ENCODE assay signal across 9 mouse cellular contexts in the genomic region with DNA sequence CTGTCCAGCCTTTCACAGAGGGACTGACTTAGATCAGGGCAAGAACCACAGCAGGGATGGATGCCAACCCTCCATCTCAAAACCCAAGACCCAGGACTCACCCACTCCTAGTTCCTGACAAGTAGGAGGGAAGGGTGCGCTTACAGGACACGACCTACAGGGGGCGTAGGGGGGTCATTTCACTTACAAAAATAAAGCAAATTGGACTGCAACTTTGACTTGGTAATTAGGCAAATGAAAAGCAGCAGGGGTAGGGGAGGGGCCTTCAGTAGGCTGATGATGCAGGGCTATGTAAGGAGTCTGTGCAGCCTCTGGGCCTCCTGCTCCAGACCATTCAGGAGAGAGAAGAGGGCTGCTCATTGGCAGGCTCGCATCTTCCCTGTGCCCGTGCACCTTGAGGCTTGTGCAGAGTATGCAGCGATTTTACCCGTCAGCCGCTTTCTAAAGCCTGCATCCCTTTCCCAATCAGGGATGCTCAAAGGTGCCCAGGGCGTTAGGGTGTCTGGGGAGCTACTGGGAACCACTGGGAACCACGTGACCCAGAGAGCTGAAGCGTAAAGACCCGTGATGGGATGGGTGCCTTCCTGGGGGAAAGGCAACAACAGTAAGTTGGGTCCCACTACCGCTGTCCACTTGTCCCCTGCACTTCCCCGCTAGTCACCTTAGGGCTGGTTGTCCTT. TPM values are rescaled to one million over a fixed set of nuclear protein-coding genes. Genes with fewer than 3 reads are reported as not detected.
DNase-seq lines count a peak whose midpoint lies in the region; ATAC-seq and TF ChIP-seq lines count a peak whose summit lies in the region.
"Had no signal": no experiment of that assay in that cellular context is flagged by ENCODE, and none has a peak within 500 bp of the region (broad histone marks: within the 10 kb centered on the region; RNA-seq: fewer than 3 reads in every experiment).

No protein-coding gene starts in this region.

- no peaks in the 10 kb centered on the region for H3K9me3 ChIP-seq in heart, postnatal 0 days (replicated peaks; ENCODE audit: control insufficient read depth, low read length)
- H3K9me3 ChIP-seq in forebrain, postnatal 0 days (ENCODE audit: low read length) = no peaks in the 10 kb centered on the region
- no peaks in the 10 kb centered on the region for H3K9me3 ChIP-seq in stomach, postnatal 0 days (ENCODE audit: control insufficient read depth, low read length)
- H3K9me3 ChIP-seq: neural tube, embryonic 12.5 days had no signal

- ATAC-seq in heart, postnatal 0 days (ENCODE audit: insufficient read depth, low read depth) = no peak
- peak; percentile 47 for ATAC-seq in forebrain, postnatal 0 days
- no peak for ATAC-seq in stomach, postnatal 0 days (ENCODE audit: low FRiP score, low TSS enrichment)
- ATAC-seq in megakaryocyte, adult 5-6 weeks (ENCODE audit: poor library complexity, severe bottlenecking) = no peak

- no peak for DNase-seq in heart, postnatal 0 days (ENCODE audit: low spot score)
- DNase-seq in heart, postnatal 25 days (ENCODE audit: low spot score) = no peak
- peak; percentile 39 for DNase-seq in 3T3-L1 (ENCODE audit: low read depth, low spot score)
- DNase-seq in T-cell, adult 2 months (ENCODE audit: low spot score) = peak; percentile 20
- DNase-seq in forebrain, postnatal 0 days = peak; percentile 64
- DNase-seq in stomach, postnatal 0 days (ENCODE audit: low spot score) = peak; percentile 53
- no peak for DNase-seq in ovary, postnatal 14 days (ENCODE audit: low spot score)

- H3K4me2 ChIP-seq in heart, postnatal 0 days (ENCODE audit: low read depth, low read length) = no peak overlapping the region
- H3K4me2 ChIP-seq in forebrain, postnatal 0 days (ENCODE audit: low read depth) = no peak overlapping the region
- H3K4me2 ChIP-seq in stomach, postnatal 0 days (replicated peaks; ENCODE audit: low read depth) = no peak overlapping the region
- H3K4me2 ChIP-seq: neural tube, embryonic 12.5 days had no signal

- H3K4me3 ChIP-seq in heart, postnatal 0 days (ENCODE audit: low read depth, low read length) = no peak overlapping the region
- no peak overlapping the region for H3K4me3 ChIP-seq in forebrain, postnatal 0 days (ENCODE audit: low read depth, low read length)
- H3K4me3 ChIP-seq in stomach, postnatal 0 days (ENCODE audit: low read depth, low read length) = no peak overlapping the region
- H3K4me3 ChIP-seq: neural tube, embryonic 12.5 days had no signal

- 62% methylated on average over 14 of the region's 14 CpGs for WGBS in heart, postnatal 0 days
- 51% methylated on average over 14 of the region's 14 CpGs for WGBS in forebrain, postnatal 0 days
- 61% methylated on average over 14 of the region's 14 CpGs for WGBS in stomach, postnatal 0 days

- peaks cover 35% of the 10 kb centered on the region for H3K36me3 ChIP-seq in heart, postnatal 0 days (replicated peaks; ENCODE audit: control insufficient read depth, insufficient read depth, low read length)
- peaks cover 29% of the 10 kb centered on the region for H3K36me3 ChIP-seq in forebrain, postnatal 0 days (ENCODE audit: insufficient read depth)
- H3K36me3 ChIP-seq in stomach, postnatal 0 days (ENCODE audit: control insufficient read depth, insufficient read depth, low read length) = peaks cover 24% of the 10 kb centered on the region

- H3K4me1 ChIP-seq in heart, postnatal 0 days (ENCODE audit: control insufficient read depth, insufficient read depth) = peaks cover 9% of the 10 kb centered on the region; the same call in 1 of the 2 replicates
- H3K4me1 ChIP-seq in forebrain, postnatal 0 days (ENCODE audit: insufficient read depth) = no peaks in the 10 kb centered on the region
- H3K4me1 ChIP-seq in stomach, postnatal 0 days (replicated peaks; ENCODE audit: control insufficient read depth, insufficient read depth) = 0 out of 2 replicates have a peak, but pooled peaks cover 3% of the 10 kb centered on the region

- H3K27ac ChIP-seq in heart, postnatal 0 days (ENCODE audit: low read depth) = no peak overlapping the region
- no peak overlapping the region for H3K27ac ChIP-seq in forebrain, postnatal 0 days (ENCODE audit: low read depth, low read length)
- H3K27ac ChIP-seq in stomach, postnatal 0 days (replicated peaks) = no peak overlapping the region
- H3K27ac ChIP-seq: neural tube, embryonic 12.5 days had no signal

- no peak overlapping the region for H3K9ac ChIP-seq in heart, postnatal 0 days (replicated peaks; ENCODE audit: low read depth, low read length)
- no peak overlapping the region for H3K9ac ChIP-seq in forebrain, postnatal 0 days
- H3K9ac ChIP-seq in stomach, postnatal 0 days (ENCODE audit: low read length) = no peak overlapping the region
- H3K9ac ChIP-seq: neural tube, embryonic 12.5 days had no signal

- TF ChIP-seq CTCF in heart, postnatal 0 days (IDR thresholded peaks at IDR 0.05; ENCODE audit: low read depth) = peak; percentile 45
- peak; percentile 73 for TF ChIP-seq CTCF in forebrain, postnatal 0 days (IDR thresholded peaks at IDR 0.05; ENCODE audit: low read depth)
- peak; percentile 77 for TF ChIP-seq CTCF in stomach, postnatal 0 days (IDR thresholded peaks at IDR 0.05; ENCODE audit: low read depth)

- intact Hi-C loops in heart, postnatal 25 days (cut with DNase I) = no loop called here

- no peak for TF ChIP-seq EP300 in heart, postnatal 0 days (IDR thresholded peaks at IDR 0.05; ENCODE audit: low read depth)
- TF ChIP-seq EP300 in stomach, postnatal 0 days (optimal IDR thresholded peaks at IDR 0.05) = no peak

- no peaks in the 10 kb centered on the region for H3K27me3 ChIP-seq in heart, postnatal 0 days (ENCODE audit: control insufficient read depth, insufficient read depth, low read length)
- no peaks in the 10 kb centered on the region for H3K27me3 ChIP-seq in forebrain, postnatal 0 days (ENCODE audit: insufficient read depth, low read length)
- no peaks in the 10 kb centered on the region for H3K27me3 ChIP-seq in stomach, postnatal 0 days (ENCODE audit: control insufficient read depth, insufficient read depth, low read length)
- H3K27me3 ChIP-seq: neural tube, embryonic 12.5 days had no signal

RNA-seq across cellular contexts. Expression of a gene that starts 8.8 kb away (rescaled TPM):
- 1.9 and 8.7 TPM in 2 replicates for total RNA-seq in heart, postnatal 0 days (2014; rRNA removed; ENCODE audit: low replicate concordance)
- polyA plus RNA-seq in heart, postnatal 0 days (2015; fragmentation: Nextera tagmentation; extraction: Ambion mirVana) = not detected in 2 replicates
- total RNA-seq in heart, postnatal 25 days (2021) = under 1 TPM in 1 of 2 experiments, not detected in 1; 0.26 TPM
- total RNA-seq in forebrain, postnatal 0 days (2014; rRNA removed) = 9.0 and 18.6 TPM in 2 replicates
- polyA plus RNA-seq in forebrain, postnatal 0 days (2015; fragmentation: Nextera tagmentation; extraction: Ambion mirVana) = 3.7 and 4.0 TPM in 2 replicates
- 0.81 TPM in 1 of 2 replicates, not detected in the other for polyA plus RNA-seq in stomach, postnatal 0 days (2015; fragmentation: Nextera tagmentation; extraction: Ambion mirVana)
- total RNA-seq in megakaryocyte, adult 5-6 weeks (2015) = not detected in 2 replicates
- not detected in 2 replicates for total RNA-seq in megakaryocyte, adult 5-6 weeks (2017)

RNA-seq across cellular contexts. Expression of a gene that starts 9.2 kb away (rescaled TPM):
- 47.3 and 51.8 TPM in 2 replicates for total RNA-seq in heart, postnatal 0 days (2014; rRNA removed; ENCODE audit: low replicate concordance)
- polyA plus RNA-seq in heart, postnatal 0 days (2015; fragmentation: Nextera tagmentation; extraction: Ambion mirVana) = 24.9 and 25.6 TPM in 2 replicates
- total RNA-seq in heart, postnatal 25 days (2021) = 10 to 100 TPM; 27.9 to 33.5 TPM
- 69.1 and 86.8 TPM in 2 replicates for total RNA-seq in forebrain, postnatal 0 days (2014; rRNA removed)
- polyA plus RNA-seq in forebrain, postnatal 0 days (2015; fragmentation: Nextera tagmentation; extraction: Ambion mirVana) = 27.5 and 53.8 TPM in 2 replicates
- polyA plus RNA-seq in stomach, postnatal 0 days (2015; fragmentation: Nextera tagmentation; extraction: Ambion mirVana) = 33.3 and 34.8 TPM in 2 replicates
- 2.3 and 3.9 TPM in 2 replicates for total RNA-seq in megakaryocyte, adult 5-6 weeks (2015)
- total RNA-seq in megakaryocyte, adult 5-6 weeks (2017) = 3.5 and 6.7 TPM in 2 replicates

RNA-seq across cellular contexts. Expression of a gene that starts 20.7 kb away (rescaled TPM):
- total RNA-seq in heart, postnatal 0 days (2014; rRNA removed; ENCODE audit: low replicate concordance) = 10.8 and 13.7 TPM in 2 replicates
- polyA plus RNA-seq in heart, postnatal 0 days (2015; fragmentation: Nextera tagmentation; extraction: Ambion mirVana) = 0.84 and 1.00 TPM in 2 replicates
- total RNA-seq in heart, postnatal 25 days (2021) = 1 to 10 TPM; 1.5 to 1.8 TPM
- 129 and 184 TPM in 2 replicates for total RNA-seq in forebrain, postnatal 0 days (2014; rRNA removed)
- polyA plus RNA-seq in forebrain, postnatal 0 days (2015; fragmentation: Nextera tagmentation; extraction: Ambion mirVana) = 41.9 and 87.3 TPM in 2 replicates
- 2.0 and 2.5 TPM in 2 replicates for polyA plus RNA-seq in stomach, postnatal 0 days (2015; fragmentation: Nextera tagmentation; extraction: Ambion mirVana)
- 0.33 and 1.3 TPM in 2 replicates for total RNA-seq in megakaryocyte, adult 5-6 weeks (2015)
- 0.44 and 0.49 TPM in 2 replicates for total RNA-seq in megakaryocyte, adult 5-6 weeks (2017)

RNA-seq across cellular contexts. Expression of a gene that starts 47.6 kb away (rescaled TPM):
- 25.9 and 35.5 TPM in 2 replicates for total RNA-seq in heart, postnatal 0 days (2014; rRNA removed; ENCODE audit: low replicate concordance)
- polyA plus RNA-seq in heart, postnatal 0 days (2015; fragmentation: Nextera tagmentation; extraction: Ambion mirVana) = 35.5 and 38.9 TPM in 2 replicates
- total RNA-seq in heart, postnatal 25 days (2021) = 10 to 100 TPM; 20.5 to 22.9 TPM
- total RNA-seq in forebrain, postnatal 0 days (2014; rRNA removed) = 58.3 and 59.2 TPM in 2 replicates
- polyA plus RNA-seq in forebrain, postnatal 0 days (2015; fragmentation: Nextera tagmentation; extraction: Ambion mirVana) = 81.5 and 94.5 TPM in 2 replicates
- 30.5 and 31.4 TPM in 2 replicates for polyA plus RNA-seq in stomach, postnatal 0 days (2015; fragmentation: Nextera tagmentation; extraction: Ambion mirVana)
- 13.9 and 14.1 TPM in 2 replicates for total RNA-seq in megakaryocyte, adult 5-6 weeks (2015)
- total RNA-seq in megakaryocyte, adult 5-6 weeks (2017) = 9.6 and 12.3 TPM in 2 replicates

Comparison
In these comparisons a context has a peak if more than half of its experiments do, and no peak if none do; other contexts are left out.
1. DNase-seq: peak in 3T3-L1 (single experiment), T-cell, adult 2 months (single experiment), forebrain, postnatal 0 days (single experiment) and stomach, postnatal 0 days (single experiment); none in heart, postnatal 0 days (single experiment), heart, postnatal 25 days (single experiment) and ovary, postnatal 14 days (single experiment).
2. Peak in every context shown above with its lines, with median percentiles within 50 percentile points of each other: CTCF ChIP-seq.